Comparison of ENCODE assay signal across 15 mouse cellular contexts in the genomic region with DNA sequence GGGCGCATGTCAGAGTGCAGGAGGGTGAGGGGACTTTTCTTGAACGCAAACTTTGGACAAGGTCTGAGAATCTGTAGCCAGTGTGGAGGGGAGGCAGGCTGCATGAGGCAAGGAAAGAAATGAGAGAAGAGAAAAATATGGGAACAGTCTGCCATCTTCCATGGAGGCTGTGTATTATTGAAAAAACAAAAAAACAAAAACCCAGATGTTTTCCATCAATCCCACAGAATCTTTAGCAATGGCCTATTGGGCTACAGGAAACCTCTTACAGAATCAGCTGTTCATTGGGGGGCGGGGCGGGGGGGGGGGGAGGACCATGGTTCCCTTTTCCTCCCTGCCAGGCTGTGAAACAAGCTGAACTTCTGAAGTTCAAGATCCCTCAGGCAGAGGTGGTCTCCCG.
"Had no signal": no experiment of that assay in that cellular context is flagged by ENCODE, and none has a peak within 500 bp of the region (broad histone marks: within the 10 kb centered on the region; RNA-seq: fewer than 3 reads in every experiment).

No protein-coding gene starts in this region.

- H3K36me3 ChIP-seq: limb, embryonic 10.5 days; liver, embryonic 12.5 days; lung, embryonic 15.5 days; midbrain, embryonic 12.5 days; neural tube, embryonic 15.5 days had no signal

- H3K27me3 ChIP-seq: lung, embryonic 15.5 days; neural tube, embryonic 15.5 days had no signal

- H3K4me2 ChIP-seq: liver, embryonic 12.5 days; lung, embryonic 15.5 days; midbrain, embryonic 12.5 days; neural tube, embryonic 15.5 days had no signal

- H3K9me3 ChIP-seq: limb, embryonic 10.5 days; liver, embryonic 12.5 days; lung, embryonic 15.5 days; megakaryocyte, embryonic 14.5 days; midbrain, embryonic 12.5 days; neural tube, embryonic 15.5 days had no signal

- H3K27ac ChIP-seq: left cerebral cortex, adult 2 months; limb, embryonic 10.5 days; liver, embryonic 12.5 days; lung, embryonic 15.5 days; macrophage; midbrain, embryonic 12.5 days; neural tube, embryonic 15.5 days had no signal

- DNase-seq: kidney, adult 18-20 months; kidney, postnatal 25 days; right cerebral cortex, adult 18-20 months; right cerebral cortex, postnatal 25 days; thymus, adult 18-20 months; thymus, postnatal 14 days had no signal

- H3K4me3 ChIP-seq: left cerebral cortex, adult 2 months; limb, embryonic 10.5 days; liver, embryonic 12.5 days; lung, embryonic 15.5 days; megakaryocyte, embryonic 14.5 days; midbrain, embryonic 12.5 days; neural tube, embryonic 15.5 days had no signal

- ATAC-seq: inflammation-experienced regulatory T-cells, adult 6 months; liver, embryonic 12.5 days had no signal

- H3K9ac ChIP-seq: liver, embryonic 12.5 days; lung, embryonic 15.5 days; midbrain, embryonic 12.5 days; neural tube, embryonic 15.5 days had no signal
